Mouse (Mus musculus): Measurements from ENCODE around the gene Otof. TPM values are rescaled to one million over a fixed set of nuclear protein-coding genes. Genes with fewer than 3 reads are reported as not detected.

The Otof gene
- polyA plus RNA-seq, 1 experiment from 2014 or later = 4.2 TPM

GRCm38 (mm10) chr5:30341601-30342365, 119.9 kb downstream of the Otof start:
- H3K4me2 ChIP-seq (replicated peaks) = no peak overlapping the region
- no peak overlapping the region for H3K4me3 ChIP-seq (replicated peaks; ENCODE audit: low read length)
- ATAC-seq (ENCODE audit: low FRiP score) = no peak
- 83% methylated on average over 11 of the region's 11 CpGs for WGBS
- H3K27me3 ChIP-seq (ENCODE audit: control insufficient read depth, insufficient read depth, low read length) = peaks cover 4% of the 10 kb centered on the region; the same call in 1 of the 2 replicates
- no peak for DNase-seq (ENCODE audit: low spot score)
- no peaks in the 10 kb centered on the region for H3K36me3 ChIP-seq (replicated peaks; ENCODE audit: control insufficient read depth, insufficient read depth)
- no peak overlapping the region for H3K27ac ChIP-seq
- H3K9ac ChIP-seq = no peak overlapping the region
- H3K4me1 ChIP-seq (replicated peaks; ENCODE audit: control insufficient read depth, insufficient read depth, low read length) = no peaks in the 10 kb centered on the region
- no peaks in the 10 kb centered on the region for H3K9me3 ChIP-seq (ENCODE audit: control insufficient read depth, low read length)

GRCm38 (mm10) chr5:30340815-30341214, 120.9 kb downstream of the Otof start:
- H3K9ac ChIP-seq = no peak overlapping the region
- no peaks in the 10 kb centered on the region for H3K9me3 ChIP-seq (ENCODE audit: control insufficient read depth, low read length)
- H3K27me3 ChIP-seq (ENCODE audit: control insufficient read depth, insufficient read depth, low read length) = peaks cover 4% of the 10 kb centered on the region; the same call in 1 of the 2 replicates
- WGBS = 73% methylated on average over 5 of the region's 5 CpGs
- no peaks in the 10 kb centered on the region for H3K4me1 ChIP-seq (replicated peaks; ENCODE audit: control insufficient read depth, insufficient read depth, low read length)
- H3K4me2 ChIP-seq (replicated peaks) = no peak overlapping the region
- DNase-seq (ENCODE audit: low spot score) = no peak
- ATAC-seq (ENCODE audit: low FRiP score) = no peak
- H3K4me3 ChIP-seq (replicated peaks; ENCODE audit: low read length) = no peak overlapping the region
- H3K27ac ChIP-seq = no peak overlapping the region
- no peaks in the 10 kb centered on the region for H3K36me3 ChIP-seq (replicated peaks; ENCODE audit: control insufficient read depth, insufficient read depth)

Other genes with a start within 250 kb of the Otof start
- 38.0 and 39.7 TPM in 2 replicates for gene Selenoi, start 229.4 kb downstream of the Otof start, polyA plus RNA-seq (2014; fragmentation: Nextera tagmentation; extraction: Ambion mirVana)
- gene Drc1, start 180.5 kb downstream of the Otof start, polyA plus RNA-seq (2014; fragmentation: Nextera tagmentation; extraction: Ambion mirVana) = 5.5 and 6.0 TPM in 2 replicates
- gene 1700001C02Rik, start 4.1 kb upstream of the Otof start, polyA plus RNA-seq (2014; fragmentation: Nextera tagmentation; extraction: Ambion mirVana) = 2.8 and 3.3 TPM in 2 replicates
- not detected in 2 replicates for gene Cib4, start 83.9 kb upstream of the Otof start, polyA plus RNA-seq (2014; fragmentation: Nextera tagmentation; extraction: Ambion mirVana)
- gene Kcnk3, start 126.2 kb upstream of the Otof start, polyA plus RNA-seq (2014; fragmentation: Nextera tagmentation; extraction: Ambion mirVana) = 11.7 and 13.6 TPM in 2 replicates
- gene Slc35f6, start 186.0 kb upstream of the Otof start, polyA plus RNA-seq (2014; fragmentation: Nextera tagmentation; extraction: Ambion mirVana) = 33.3 and 41.0 TPM in 2 replicates
- 41.0 and 45.0 TPM in 2 replicates for gene Cenpa, start 204.8 kb upstream of the Otof start, polyA plus RNA-seq (2014; fragmentation: Nextera tagmentation; extraction: Ambion mirVana)
- 202 and 220 TPM in 2 replicates for gene Dpysl5, start 249.6 kb upstream of the Otof start, polyA plus RNA-seq (2014; fragmentation: Nextera tagmentation; extraction: Ambion mirVana)